Mouse (Mus musculus) CH12.LX (cell line): ENCODE results near the gene Clk3. TPM values are rescaled to one million over a fixed set of nuclear protein-coding genes. Genes with fewer than 3 reads are reported as not detected.

ENCODE experiments used
- DNase-seq: peaks from one replicate; pipeline ENCODE4 v3.0.0-alpha.2; 2013; ENCODE audit errors: extremely low read depth
- H3K27ac ChIP-seq: 2 replicates; pipeline ENCODE4 v1.5.1; 2012; ENCODE audit warnings: low read depth, mild to moderate bottlenecking, control low read depth, moderate library complexity; ENCODE audit not compliant: insufficient read depth
- H3K27me3 ChIP-seq: replicated peaks from 2 replicates; pipeline ENCODE3; 2012; ENCODE audit warnings: inconsistent platforms
- H3K36me3 ChIP-seq, 2 experiments: replicated peaks in 1 of 2; 2 replicates each; pipeline versions ENCODE3 to v1.6.1; 2012; ENCODE audit warnings: inconsistent platforms in 1 of 2, low read length in 1 of 2, mild to moderate bottlenecking in 1 of 2, mixed read lengths in 1 of 2, moderate library complexity in 1 of 2; ENCODE audit not compliant: control insufficient read depth in 1 of 2, insufficient read depth in 1 of 2
- H3K4me1 ChIP-seq, 2 experiments: 2 replicates each; pipeline ENCODE4 v1.6.1; 2012; ENCODE audit warnings: inconsistent platforms in 1 of 2, moderate library complexity in 1 of 2; ENCODE audit not compliant: insufficient read depth in 2 of 2, control insufficient read depth in 1 of 2
- H3K4me2 ChIP-seq: 2 replicates; pipeline ENCODE4 v1.6.1; 2012; ENCODE audit warnings: low read depth, mild to moderate bottlenecking, control low read depth; ENCODE audit not compliant: poor library complexity, insufficient read depth, severe bottlenecking
- H3K4me3 ChIP-seq, 3 experiments: fragments of 150-350 bp in 1 of 3; sonication (generic) in 1 of 3; replicated peaks in 1 of 3; 2 replicates each; pipeline versions ENCODE3 to v1.5.1; 2011 to 2012; ENCODE audit warnings: low read depth in 2 of 3, low read length in 2 of 3, mild to moderate bottlenecking in 2 of 3, moderate library complexity in 2 of 3, control low read depth in 1 of 3, improper control_type of control experiment in 1 of 3, inconsistent platforms in 1 of 3, mixed read lengths in 1 of 3; ENCODE audit not compliant: poor library complexity in 1 of 3
- H3K79me2 ChIP-seq: replicated peaks from 2 replicates; pipeline ENCODE4 v1.6.1; 2012; ENCODE audit warnings: mild to moderate bottlenecking, moderate library complexity; ENCODE audit not compliant: control insufficient read depth, poor library complexity, insufficient read depth, severe bottlenecking; ENCODE audit errors: extremely low read depth
- H3K9ac ChIP-seq: 2 replicates; pipeline ENCODE4 v1.6.1; 2012; ENCODE audit warnings: low read depth, mild to moderate bottlenecking, control low read depth, moderate library complexity; ENCODE audit not compliant: insufficient read depth
- H3K9me3 ChIP-seq: replicated peaks from 2 replicates; pipeline ENCODE3; 2012; ENCODE audit warnings: low read length, inconsistent platforms, mixed read lengths
- BHLHE40 ChIP-seq: IDR thresholded peaks from 2 replicates; pipeline ENCODE4 v1.6.1; 2011; ENCODE audit warnings: mild to moderate bottlenecking, low read depth, low read length, improper control_type of control experiment
- CHD2 ChIP-seq: IDR thresholded peaks from 2 replicates; pipeline ENCODE4 v1.6.1; 2011; ENCODE audit warnings: low read length, improper control_type of control experiment
- ELF1 ChIP-seq: IDR thresholded peaks from 2 replicates; pipeline ENCODE4 v1.6.1; 2014; ENCODE audit warnings: low read depth, mild to moderate bottlenecking, inconsistent platforms, low read length, improper control_type of control experiment
- EP300 ChIP-seq: IDR thresholded peaks from 2 replicates; pipeline ENCODE4 v1.6.1; 2011; ENCODE audit warnings: low read length, improper control_type of control experiment
- ETS1 ChIP-seq: conservative IDR thresholded peaks from 2 replicates; pipeline ENCODE4 v1.6.1; 2012; ENCODE audit warnings: low read depth, mild to moderate bottlenecking, inconsistent platforms, low read length, improper control_type of control experiment, moderate library complexity
- IRF4 ChIP-seq: IDR thresholded peaks from 2 replicates; pipeline ENCODE4 v1.6.1; 2014; ENCODE audit warnings: low read depth, mild to moderate bottlenecking, inconsistent platforms, low read length, improper control_type of control experiment
- JUND ChIP-seq: conservative IDR thresholded peaks from 2 replicates; pipeline ENCODE4 v1.6.1; 2011; ENCODE audit warnings: low read depth, low read length, improper control_type of control experiment
- KAT2A ChIP-seq: IDR thresholded peaks from 2 replicates; pipeline ENCODE4 v1.6.1; 2012; ENCODE audit warnings: low read length, improper control_type of control experiment, inconsistent platforms; ENCODE audit not compliant: insufficient replicate concordance
- MAFK ChIP-seq: IDR thresholded peaks from 2 replicates; pipeline ENCODE4 v1.6.1; 2011; ENCODE audit warnings: low read length, improper control_type of control experiment; ENCODE audit not compliant: insufficient replicate concordance
- MAX ChIP-seq: IDR thresholded peaks from 2 replicates; pipeline ENCODE4 v1.6.1; 2011; ENCODE audit warnings: low read length, improper control_type of control experiment
- MAZ ChIP-seq: IDR thresholded peaks from 2 replicates; pipeline ENCODE4 v1.6.1; 2012; ENCODE audit warnings: low read depth, mild to moderate bottlenecking, inconsistent platforms, low read length, improper control_type of control experiment, moderate library complexity
- MEF2A ChIP-seq: IDR thresholded peaks from 2 replicates; pipeline ENCODE4 v1.6.1; 2014; ENCODE audit warnings: low read depth, mild to moderate bottlenecking, inconsistent platforms, low read length, improper control_type of control experiment, borderline replicate concordance
- MYC ChIP-seq: IDR thresholded peaks from 2 replicates; pipeline ENCODE4 v1.6.1; 2011; ENCODE audit warnings: low read depth, mild to moderate bottlenecking, improper control_type of control experiment, low read length
- NELFE ChIP-seq: IDR thresholded peaks from 2 replicates; pipeline ENCODE4 v1.6.1; 2011; ENCODE audit warnings: low read depth, low read length, improper control_type of control experiment
- NRF1 ChIP-seq: IDR thresholded peaks from 2 replicates; pipeline ENCODE4 v1.6.1; 2014; ENCODE audit warnings: low read depth, mild to moderate bottlenecking, inconsistent platforms, low read length, improper control_type of control experiment, moderate library complexity
- PAX5 ChIP-seq: IDR thresholded peaks from 2 replicates; pipeline ENCODE4 v1.6.1; 2012; ENCODE audit warnings: low read length, inconsistent platforms, mixed read lengths
- RAD21 ChIP-seq: IDR thresholded peaks from 2 replicates; pipeline ENCODE4 v1.6.1; 2011; ENCODE audit warnings: low read depth, mild to moderate bottlenecking, low read length, improper control_type of control experiment, moderate library complexity
- SIN3A ChIP-seq: IDR thresholded peaks from 2 replicates; pipeline ENCODE4 v1.6.1; 2012; ENCODE audit warnings: low read length, improper control_type of control experiment, inconsistent platforms
- SMC3 ChIP-seq: IDR thresholded peaks from 2 replicates; pipeline ENCODE4 v1.6.1; 2011; ENCODE audit warnings: low read depth, low read length, improper control_type of control experiment
- TBP ChIP-seq: conservative IDR thresholded peaks from 2 replicates; pipeline ENCODE4 v1.6.1; 2011; ENCODE audit warnings: low read depth, low read length, improper control_type of control experiment
- TCF12 ChIP-seq: IDR thresholded peaks from 2 replicates; pipeline ENCODE4 v1.6.1; 2014; ENCODE audit warnings: low read depth, mild to moderate bottlenecking, inconsistent platforms, low read length, improper control_type of control experiment
- USF1 ChIP-seq: IDR thresholded peaks from 2 replicates; pipeline ENCODE4 v1.6.1; 2014; ENCODE audit warnings: low read depth, mild to moderate bottlenecking, inconsistent platforms, low read length, improper control_type of control experiment
- USF2 ChIP-seq: conservative IDR thresholded peaks from 2 replicates; pipeline ENCODE4 v1.6.1; 2011; ENCODE audit warnings: low read depth, low read length, improper control_type of control experiment
- ZMIZ1 ChIP-seq: IDR thresholded peaks from 2 replicates; pipeline ENCODE4 v1.6.1; 2012; ENCODE audit warnings: low read depth, mild to moderate bottlenecking, inconsistent platforms, low read length, improper control_type of control experiment
- ZNF384 ChIP-seq: IDR thresholded peaks from 2 replicates; pipeline ENCODE4 v1.6.1; 2012; ENCODE audit warnings: low read depth, low read length, improper control_type of control experiment, inconsistent platforms
- dilution Hi-C: fragments of 300-500 bp; cut with MboI; formaldehyde crosslinking; loops from 2 replicates; pipeline ENCODE4 v1.14.3; 2020; ENCODE audit warnings: low sequenced_read_pairs; ENCODE audit not compliant: extremely low pct_unique_long_range_greater_than_20kb, extremely low pct_ligation_motif_present
- in situ Hi-C: fragments of 300-500 bp; cut with MboI; formaldehyde crosslinking; loops from 3 replicates; pipeline ENCODE4 v1.14.3; 2019; ENCODE audit warnings: low sequenced_read_pairs, low pct_ligation_motif_present, low pct_unique_long_range_greater_than_20kb, mixed read lengths
- polyA plus RNA-seq: library from polyadenylated mRNA; unstranded; fragments of >175 nt; gene quantifications from 2 replicates; pipeline ENCODE4 v1.2.1, GENCODE M21; 2012; ENCODE audit warnings: low read depth; ENCODE audit not compliant: insufficient read length
- total RNA-seq, 2 experiments: library from RNA; depleted of rRNA; stranded (reverse); fragments of 300-350 nt in 1 of 2; fragments of >200 nt in 1 of 2; gene quantifications; 2 replicates each; pipeline ENCODE4 v1.2.3; 2012 to 2014

The Clk3 gene
- total and polyA plus RNA-seq, 3 experiments = 46.7 to 87.7 (median 62.4) TPM

- H3K27me3 ChIP-seq = no peaks in the 10 kb centered on the region
- peaks cover 46 to 77% of the 10 kb centered on the region in 2 experiments for H3K36me3 ChIP-seq
- peaks cover 8% of the 10 kb centered on the region for H3K79me2 ChIP-seq
- H3K9ac ChIP-seq = no peak overlapping the region
- H3K4me1 ChIP-seq = peaks cover 42 to 95% of the 10 kb centered on the region in 2 experiments
- H3K9me3 ChIP-seq = peaks cover 2% of the 10 kb centered on the region
- H3K4me2 ChIP-seq = no peak overlapping the region
- no peak overlapping the region for H3K27ac ChIP-seq
- dilution Hi-C loops = no loop called here
- no peak for TF ChIP-seq ZNF384
- no peak for TF ChIP-seq KAT2A
- TF ChIP-seq CHD2 = no peak
- TF ChIP-seq PAX5 = no peak
- TF ChIP-seq MAFK = no peak
- TF ChIP-seq SIN3A = no peak
- TF ChIP-seq NRF1 = no peak
- TF ChIP-seq, all 38 proteins: peak for 0
- DNase-seq = no peak
- H3K4me3 ChIP-seq = no peak overlapping the region
- in situ Hi-C loops = loop anchor here (25.0 kb wide), 1 partner anchor 459 kb away; the partner anchor contains the start of gene Stoml1
Observed at GRCm38 (mm10) chr9:57803047-57803446, 37.4 kb upstream of the Clk3 start.

DNA sequence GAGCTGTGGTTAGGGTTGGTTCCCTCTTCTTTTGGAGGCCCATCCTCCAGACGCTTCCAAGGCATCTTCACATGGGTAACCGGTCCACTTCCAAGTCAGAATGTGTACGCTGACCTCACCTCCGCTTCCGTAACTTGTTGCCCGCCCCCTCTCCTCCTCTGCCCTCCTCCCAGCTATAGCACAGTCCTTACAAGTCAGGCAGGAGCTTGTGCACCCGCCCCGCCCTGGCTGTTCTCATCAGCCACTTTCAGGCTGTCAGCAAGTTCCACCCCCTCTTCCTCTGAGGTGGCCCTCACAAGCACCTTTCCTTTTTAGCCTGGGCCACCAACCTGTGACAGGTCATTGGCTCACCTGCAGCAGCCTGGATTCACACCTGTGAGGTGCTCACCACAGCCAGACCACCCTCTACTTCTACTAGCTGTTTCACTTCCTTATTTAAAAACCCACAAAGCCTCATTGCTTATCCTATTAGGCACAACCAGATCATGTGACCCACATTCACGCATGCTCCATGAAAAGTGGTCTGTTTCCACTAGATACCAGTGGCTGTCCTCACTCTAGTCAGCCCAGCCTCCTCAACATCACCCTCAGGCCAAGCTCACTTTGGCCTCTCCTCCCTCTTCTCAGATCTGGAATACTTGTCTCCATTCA, 34.8 kb upstream of the Clk3 start:
- peaks cover 3% of the 10 kb centered on the region for H3K79me2 ChIP-seq
- dilution Hi-C loops = no loop called here
- no peak overlapping the region for H3K4me2 ChIP-seq
- TF ChIP-seq MEF2A = peak; percentile 35; the same call in 1 of the 2 replicates
- TF ChIP-seq SIN3A = peak; percentile 73
- peak; percentile 31; the same call in 1 of the 2 replicates for TF ChIP-seq ELF1
- 0 out of 2 replicates have a peak, but pooled peaks have one; percentile 19 for TF ChIP-seq CHD2
- TF ChIP-seq RAD21 = no peak; the same call in 1 of the 2 replicates
- no peak for TF ChIP-seq JUND
- TF ChIP-seq USF1 = peak; percentile 83
- TF ChIP-seq IRF4 = peak; percentile 91
- peak; percentile 80 for TF ChIP-seq MAX
- TF ChIP-seq SMC3 = no peak
- peak; percentile 62; the same call in 1 of the 2 replicates for TF ChIP-seq ETS1
- TF ChIP-seq MYC = peak; percentile 82; the same call in 1 of the 2 replicates
- TF ChIP-seq NRF1 = peak; percentile 79
- TF ChIP-seq MAFK = peak; percentile 73; the same call in 1 of the 2 replicates
- 0 out of 2 replicates have a peak, but pooled peaks have one; percentile 5 for TF ChIP-seq MAZ
- TF ChIP-seq ZMIZ1 = no peak
- TF ChIP-seq USF2 = peak; percentile 84
- TF ChIP-seq BHLHE40 = peak; percentile 90
- no peak for TF ChIP-seq NELFE
- peak; percentile 92 for TF ChIP-seq EP300
- peak; percentile 95 for TF ChIP-seq TCF12
- 0 out of 2 replicates have a peak, but pooled peaks have one; percentile 13 for TF ChIP-seq TBP
- TF ChIP-seq KAT2A = no peak
- H3K9ac ChIP-seq = no peak overlapping the region
- peaks cover 2% of the 10 kb centered on the region for H3K9me3 ChIP-seq
- H3K36me3 ChIP-seq = peaks cover 62 to 90% of the 10 kb centered on the region in 2 experiments
- in situ Hi-C loops = loop anchor here (25.0 kb wide), 1 partner anchor 462 kb away; the partner anchor contains the start of gene Stoml1
- H3K4me3 ChIP-seq = no peak overlapping the region
- peak; percentile 87 for DNase-seq
- peak overlapping the region; percentile 42 for H3K27ac ChIP-seq
- no peaks in the 10 kb centered on the region for H3K27me3 ChIP-seq
- H3K4me1 ChIP-seq = peaks cover 30 to 72% of the 10 kb centered on the region in 2 experiments
